Mouse (Mus musculus) neural tube, embryonic 10.5 days (tissue): ENCODE results near the gene Ddah2.
"Not testable (repeated sequence)": the region's sequence is repeated elsewhere in the genome, so short reads cannot be mapped to it uniquely, and the experiment has no call there.

Experiments used
- DNase-seq: peaks from one replicate; pipeline ENCODE4 v3.0.0-alpha.2; 2017; ENCODE audit warnings: low spot score; ENCODE audit errors: extremely low spot score

The Ddah2 gene

DNA sequence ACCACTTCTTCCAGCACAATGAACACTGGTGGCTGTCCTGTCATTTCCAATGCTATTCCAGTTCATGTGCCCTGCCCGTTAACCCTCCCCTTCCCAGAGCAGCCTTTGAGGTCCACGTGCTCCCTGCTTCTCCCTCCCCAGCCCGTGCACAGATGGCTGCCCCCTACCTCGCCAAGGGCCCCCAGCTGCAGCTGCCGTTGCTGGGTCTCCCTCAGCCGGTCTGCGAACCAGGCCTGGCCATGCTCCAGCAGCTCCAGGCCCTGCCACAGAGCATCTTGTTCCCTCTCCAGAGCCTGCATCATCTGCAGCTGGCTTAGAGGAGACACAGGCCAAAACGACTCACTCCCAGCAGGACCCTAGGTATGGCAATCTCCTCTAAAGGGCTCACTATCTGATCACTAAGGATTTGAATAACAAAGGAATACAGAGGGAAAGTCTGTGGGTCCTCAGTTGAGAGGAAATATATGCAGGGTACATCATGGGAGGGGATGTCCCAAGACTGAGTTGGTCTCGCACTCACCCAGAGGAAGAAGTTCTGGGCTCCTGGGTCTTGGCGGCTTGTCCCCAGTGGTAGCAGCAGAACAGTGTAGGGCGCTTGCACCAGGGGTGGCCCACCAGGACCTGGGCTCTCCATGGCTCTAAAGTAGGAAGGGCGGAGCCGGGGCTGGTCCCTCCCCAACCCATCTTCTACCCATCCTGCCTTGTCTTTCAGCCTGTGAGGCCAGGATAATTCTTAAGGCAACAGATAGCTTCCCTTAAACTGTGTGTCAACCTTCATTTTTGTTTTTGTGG lies 31.4 kb upstream of the Ddah2 start, which contains the start of gene Sapcd1:
Gene Sapcd1, minus strand, starts transcription at position 740 of the 792 bp plus-strand sequence.
- peak; percentile 40 for DNase-seq

DNA sequence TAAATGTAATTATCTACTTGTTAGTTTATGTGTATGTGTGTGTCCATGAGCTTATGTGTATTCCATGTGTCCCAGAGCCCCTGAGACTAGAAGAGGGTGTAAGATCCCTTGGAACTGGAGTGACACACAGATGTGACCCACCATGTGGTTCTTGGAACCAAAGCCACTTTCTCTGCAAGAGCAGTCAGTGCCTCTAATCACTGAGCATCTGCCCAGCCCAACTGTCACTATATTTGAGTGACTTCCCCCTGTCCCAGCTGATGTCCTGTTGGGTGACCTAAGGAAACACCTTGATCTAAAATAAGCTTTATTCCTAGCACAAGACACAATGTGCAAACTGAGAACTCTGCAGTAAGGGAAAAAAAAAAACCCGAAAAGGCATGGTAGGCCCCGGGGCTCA lies 30.5 kb upstream of the Ddah2 start:
- DNase-seq: no peak

DNA sequence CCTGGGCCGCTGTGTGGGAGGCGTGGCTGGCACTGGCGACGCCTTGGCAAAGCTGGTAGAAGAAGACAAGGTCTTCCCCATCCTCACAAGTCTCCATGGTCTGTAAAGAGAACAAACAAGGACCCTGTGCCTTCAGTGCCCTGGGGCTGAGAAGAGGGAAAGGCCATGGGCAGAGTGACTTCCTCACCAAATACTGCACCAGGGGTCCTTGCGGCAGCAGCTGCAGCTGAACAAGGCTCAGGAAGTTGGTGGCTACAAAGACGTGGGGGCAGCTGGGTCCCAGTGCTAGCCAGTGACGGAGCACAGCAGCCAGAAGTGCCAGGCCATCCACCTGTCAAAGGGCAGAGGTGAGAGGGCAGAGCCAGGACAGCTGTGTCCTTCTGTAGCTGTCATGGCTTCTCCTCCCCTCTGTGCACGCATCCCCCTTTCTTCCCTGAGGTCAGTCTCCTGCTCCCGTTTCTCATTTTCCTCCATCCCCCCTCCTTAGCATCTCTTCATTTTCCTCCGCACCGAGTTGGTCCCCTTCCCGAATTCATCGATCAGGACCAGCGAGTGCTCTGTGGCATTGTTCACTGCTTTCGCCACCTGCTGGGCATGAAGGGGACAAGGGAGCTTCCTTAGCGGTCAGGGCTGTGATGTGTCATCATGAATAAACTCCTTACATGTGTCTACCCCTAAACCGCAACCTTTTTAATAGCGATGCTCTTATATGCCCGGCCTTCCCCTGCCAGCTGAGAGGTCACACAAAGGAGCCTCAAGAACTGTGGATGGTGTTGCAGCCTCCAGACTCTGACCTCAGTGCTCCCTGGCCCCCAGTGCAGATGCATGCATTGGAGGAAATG lies 28.9 kb upstream of the Ddah2 start:
- peak; percentile 43 for DNase-seq

DNA sequence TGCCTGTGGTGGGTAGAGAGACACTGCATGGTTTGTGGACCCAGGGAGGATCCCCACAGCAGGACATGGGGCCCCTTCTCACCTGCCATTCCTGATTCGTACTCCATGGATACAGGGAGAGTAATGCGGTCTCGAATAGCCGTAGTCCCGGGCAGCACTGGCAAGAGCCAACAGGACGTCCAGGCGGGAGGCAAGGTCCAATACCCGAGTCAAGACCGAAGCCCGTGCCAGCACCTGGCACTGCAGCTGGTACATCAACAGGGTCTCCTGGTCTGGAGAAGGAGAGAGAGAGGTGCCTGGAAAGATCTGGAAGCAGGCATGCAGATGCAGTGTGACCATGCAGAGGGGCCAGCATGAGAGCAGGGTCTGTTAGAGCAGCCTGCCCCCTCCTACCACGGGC lies 27.6 kb upstream of the Ddah2 start:
- no peak for DNase-seq

DNA sequence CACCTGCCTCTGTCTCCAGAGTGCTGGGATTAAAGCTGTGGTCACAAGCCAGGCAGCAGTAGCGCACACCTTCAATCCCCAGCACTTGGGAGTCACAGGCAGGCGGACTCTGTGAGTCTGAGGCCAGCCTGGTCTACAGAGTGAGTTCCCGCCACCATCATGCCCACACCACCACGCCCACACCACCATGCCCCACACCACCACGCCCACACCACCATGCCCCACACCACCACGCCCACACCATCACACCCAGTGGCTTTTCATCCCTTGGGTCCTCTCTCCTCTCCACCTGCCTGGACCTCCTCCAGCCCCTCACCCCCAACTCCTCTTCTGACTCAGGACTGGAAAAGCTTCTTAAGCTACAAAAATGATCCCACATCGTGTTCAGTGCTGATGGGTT lies 27.0 kb upstream of the Ddah2 start:
- no peak for DNase-seq

DNA sequence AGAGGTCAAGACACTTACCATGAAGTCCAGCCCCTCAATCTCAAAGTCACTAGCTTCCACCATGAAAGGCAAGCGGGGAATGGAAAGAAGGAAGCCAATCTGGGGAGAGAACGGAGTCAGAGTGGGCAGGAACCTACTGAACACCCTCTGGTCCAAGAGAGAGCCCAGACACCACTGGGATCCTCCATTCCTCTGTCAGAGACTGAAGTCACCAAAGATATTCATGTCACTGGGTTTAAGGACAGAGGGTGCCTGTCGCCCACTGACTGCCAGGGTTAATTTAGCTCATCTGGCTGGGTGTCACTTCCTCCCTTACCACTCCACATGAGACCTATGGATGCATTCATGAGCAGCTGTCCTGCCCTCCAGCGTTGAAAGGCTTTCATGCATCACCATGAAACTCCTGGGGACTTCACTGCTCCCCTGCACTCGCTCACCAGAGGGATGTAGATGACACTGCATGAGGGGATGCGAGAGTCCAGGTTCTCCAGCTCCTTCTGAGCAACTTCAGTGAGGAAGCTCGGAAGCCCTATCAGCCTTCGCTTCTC lies 26.4 kb upstream of the Ddah2 start:
- DNase-seq: no peak

DNA sequence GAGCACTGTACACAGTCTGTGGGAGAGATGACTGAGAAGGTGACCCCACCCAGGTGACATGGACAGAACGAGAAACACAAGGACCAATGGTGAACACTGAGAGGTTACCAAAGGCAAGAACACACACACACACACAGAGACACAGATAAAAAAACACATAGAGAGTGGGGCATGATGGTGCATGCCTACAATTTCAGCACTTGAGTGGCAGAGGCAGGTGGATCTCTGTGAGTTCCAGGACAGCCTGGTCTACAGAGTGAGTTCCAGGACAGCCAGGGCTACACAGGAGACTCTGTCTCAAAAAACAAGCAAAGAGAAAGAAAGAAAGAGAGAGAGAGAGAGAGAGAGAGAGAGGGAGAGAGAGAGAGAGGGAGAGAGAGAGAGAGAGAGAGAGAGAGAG lies 25.1 kb upstream of the Ddah2 start:
- DNase-seq: not testable (repeated sequence)

DNA sequence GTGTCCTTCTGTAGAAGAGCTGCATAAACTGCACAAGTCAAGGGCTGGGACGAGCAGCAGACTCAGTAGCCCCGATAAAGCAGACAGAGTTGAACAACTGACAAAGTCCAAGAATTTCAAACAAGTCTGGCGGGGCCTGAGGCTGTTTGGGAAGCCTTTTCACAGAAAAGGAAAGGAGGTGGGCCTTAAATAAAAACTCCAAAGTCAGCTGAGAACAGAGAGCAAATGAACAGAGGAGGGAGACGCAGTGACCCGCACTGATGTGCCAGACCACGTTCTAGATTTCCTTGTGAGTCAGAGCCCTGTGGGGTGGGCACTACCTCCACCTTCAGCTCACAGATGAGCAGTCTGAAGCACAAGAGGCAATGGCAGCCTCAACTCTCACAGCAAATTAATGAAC lies 23.9 kb upstream of the Ddah2 start:
- no peak for DNase-seq

DNA sequence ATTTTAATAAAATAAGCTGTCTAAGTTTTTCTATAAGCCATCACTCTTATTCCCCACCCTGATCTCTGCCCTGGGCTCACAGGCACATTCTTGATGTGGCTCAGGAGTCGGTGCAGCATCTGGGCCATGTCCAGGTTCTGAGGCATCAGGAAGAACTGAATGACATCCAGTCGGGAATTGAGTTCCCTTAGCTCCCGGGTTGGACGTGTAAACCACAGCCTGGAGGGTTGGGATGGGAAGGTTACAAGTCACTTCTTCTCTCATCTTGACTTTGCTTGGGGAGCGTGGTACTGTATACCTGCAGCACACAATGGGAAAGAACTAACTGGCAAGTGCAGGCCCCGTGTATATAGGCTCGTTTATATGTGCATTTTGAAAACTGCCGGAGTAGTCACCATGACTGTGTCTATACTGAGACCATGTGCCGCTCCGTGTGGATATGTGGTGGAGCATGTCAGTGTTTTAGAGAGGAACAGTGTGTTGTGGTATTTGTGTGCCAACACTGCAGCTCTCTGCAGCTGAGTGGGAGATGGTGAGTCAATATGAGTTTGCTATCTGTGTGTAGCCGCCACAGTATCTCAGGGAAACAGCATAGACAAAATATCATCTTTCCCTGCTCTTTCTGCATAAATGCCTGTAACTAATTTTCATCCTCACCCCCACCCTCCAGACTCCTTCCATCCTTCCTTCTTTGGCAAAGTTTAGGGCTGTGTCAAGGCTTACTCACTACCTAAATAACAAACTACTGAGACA lies 19.5 kb upstream of the Ddah2 start:
- no peak for DNase-seq

DNA sequence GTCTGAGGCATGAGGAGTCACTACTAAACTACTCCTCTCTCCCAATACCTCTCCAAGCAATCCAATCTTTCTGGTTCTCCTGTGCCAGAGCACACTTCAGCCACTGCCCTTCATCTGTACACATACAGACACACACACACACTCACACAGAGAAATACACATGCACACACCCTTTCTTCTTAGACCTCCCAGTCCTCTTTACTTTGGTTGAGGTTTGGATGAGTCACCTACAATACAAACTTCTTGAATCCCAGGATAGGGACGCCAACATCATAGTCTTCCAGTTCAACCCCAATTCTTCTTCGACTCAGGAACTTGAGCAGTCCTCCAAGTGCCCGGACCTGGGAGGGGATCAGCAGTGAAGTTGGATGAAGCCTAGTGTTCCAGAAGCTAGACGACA lies 15.0 kb upstream of the Ddah2 start:
- DNase-seq: no peak

DNA sequence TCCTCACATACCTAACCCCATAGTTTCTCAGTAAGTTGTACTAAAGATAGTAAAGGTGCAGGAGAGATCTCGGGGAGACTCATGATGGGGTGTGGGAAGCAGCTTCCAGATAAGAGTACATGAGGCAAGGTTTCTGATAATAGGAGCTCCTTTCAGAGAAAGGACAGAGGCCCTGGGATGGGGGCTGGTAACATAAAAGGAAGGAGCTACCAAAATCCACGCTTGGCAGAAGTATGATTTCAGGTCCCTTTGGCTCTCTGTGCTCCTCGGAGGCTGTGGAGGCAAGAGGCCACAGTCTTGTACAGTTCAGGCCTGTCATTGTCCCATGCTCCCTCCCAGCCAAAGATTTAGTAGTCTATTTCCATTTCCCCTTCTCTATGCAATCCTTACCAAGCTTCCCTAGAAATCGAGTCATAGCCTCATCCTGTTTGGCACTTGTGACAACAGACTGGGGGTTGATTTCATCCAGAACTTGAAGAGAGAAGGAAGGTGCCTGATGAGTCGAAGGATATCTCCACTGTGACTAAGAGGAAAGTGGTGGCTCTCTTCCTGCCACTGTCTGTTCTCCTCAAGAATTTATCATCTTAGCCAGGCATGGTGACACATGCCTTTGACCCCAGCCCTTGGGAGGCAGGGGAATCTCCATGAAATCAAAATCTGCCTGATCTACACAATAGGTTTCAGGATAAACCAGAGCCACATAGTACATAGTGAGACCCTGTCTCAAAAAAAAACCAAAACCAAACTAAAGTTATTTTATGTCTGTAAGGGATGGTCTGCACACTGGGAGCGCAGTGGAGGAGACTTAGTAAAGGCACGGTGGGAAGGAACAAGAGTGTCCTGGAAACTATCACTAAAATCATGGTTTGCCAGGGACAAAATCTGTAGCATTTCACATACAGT lies 13.7 kb upstream of the Ddah2 start:
- DNase-seq: no peak

DNA sequence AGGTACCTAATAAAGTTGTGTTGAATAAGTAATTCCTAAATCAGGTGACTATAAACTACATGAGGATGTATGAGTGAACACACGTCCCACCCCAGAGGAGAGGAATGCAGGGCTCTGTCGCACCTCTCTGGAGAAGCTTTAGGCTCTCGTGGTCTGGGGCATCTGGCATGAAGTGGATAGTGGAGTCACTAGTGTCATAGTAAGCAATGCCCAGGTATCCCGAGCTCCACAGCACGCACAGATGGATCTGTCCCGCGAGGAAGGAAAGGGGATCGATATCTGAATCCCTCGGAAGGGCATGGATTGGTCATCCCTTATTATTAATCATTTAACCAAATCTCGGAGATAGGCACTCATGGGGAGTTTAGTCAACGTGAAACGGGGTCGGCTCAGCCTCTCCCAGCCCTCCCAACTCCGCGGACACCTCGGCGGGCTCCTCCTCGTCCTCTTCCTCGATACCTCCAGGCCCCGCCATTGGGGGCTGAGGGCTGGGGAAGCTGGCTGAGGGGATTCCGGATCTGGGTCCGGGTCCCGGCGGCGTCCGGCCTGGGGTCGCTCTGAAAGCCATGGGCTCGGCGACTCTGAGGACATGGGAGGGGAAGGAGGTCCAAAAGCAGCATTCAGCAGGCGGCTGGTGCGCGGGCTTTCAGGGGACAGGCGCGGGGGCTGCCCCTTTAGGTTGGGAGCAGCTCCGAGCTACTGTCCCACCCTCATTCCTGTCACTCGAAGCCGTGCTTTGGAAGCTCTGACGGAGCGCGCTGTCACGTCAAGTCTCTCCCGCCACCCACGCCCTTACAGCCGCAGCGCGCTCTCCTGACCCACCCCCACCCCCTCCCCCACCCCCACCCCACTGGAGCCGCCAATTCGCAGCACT lies 12.8 kb upstream of the Ddah2 start:
- peak; percentile 42 for DNase-seq

DNA sequence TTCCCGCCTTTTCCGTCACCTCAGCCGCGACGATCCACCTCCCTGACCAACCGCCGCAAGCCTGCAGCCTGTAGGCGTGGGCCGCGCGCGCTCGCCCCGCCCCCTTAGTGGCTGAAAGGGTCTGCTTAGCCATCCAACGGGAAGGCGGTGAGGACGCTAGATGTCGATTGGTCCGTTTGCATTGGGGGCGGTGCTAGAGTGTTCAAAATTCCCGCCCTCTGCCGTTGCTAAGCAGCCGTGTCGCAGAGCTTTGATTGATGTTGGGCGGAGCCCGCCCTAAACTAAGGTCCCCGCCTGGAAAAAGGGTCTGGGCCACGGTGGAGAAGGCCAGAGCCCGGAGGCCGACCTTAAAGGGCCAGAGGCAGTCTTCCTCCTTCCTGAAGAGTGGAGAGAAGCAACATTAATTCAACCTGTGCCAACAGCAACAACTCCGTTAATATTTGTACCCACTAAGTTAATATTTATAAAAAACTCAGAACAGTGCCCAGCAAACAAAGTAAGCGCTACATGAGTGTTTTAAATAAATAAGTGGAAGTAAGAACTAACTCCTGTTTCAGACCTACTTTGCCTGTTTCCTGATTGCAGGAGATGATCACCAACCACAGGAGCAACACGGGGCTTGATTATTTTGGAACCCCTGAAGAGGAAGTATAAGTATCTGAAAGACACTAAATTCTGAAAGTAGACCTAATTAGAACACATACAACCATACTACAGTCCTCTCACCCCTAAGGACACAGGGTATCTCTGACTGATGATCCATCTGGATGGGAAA lies 12.0 kb upstream of the Ddah2 start, which contains the start of gene Msh5:
Gene Msh5, minus strand, starts transcription at position 65 of the 775 bp plus-strand sequence.
- peak; percentile 99 for DNase-seq

DNA sequence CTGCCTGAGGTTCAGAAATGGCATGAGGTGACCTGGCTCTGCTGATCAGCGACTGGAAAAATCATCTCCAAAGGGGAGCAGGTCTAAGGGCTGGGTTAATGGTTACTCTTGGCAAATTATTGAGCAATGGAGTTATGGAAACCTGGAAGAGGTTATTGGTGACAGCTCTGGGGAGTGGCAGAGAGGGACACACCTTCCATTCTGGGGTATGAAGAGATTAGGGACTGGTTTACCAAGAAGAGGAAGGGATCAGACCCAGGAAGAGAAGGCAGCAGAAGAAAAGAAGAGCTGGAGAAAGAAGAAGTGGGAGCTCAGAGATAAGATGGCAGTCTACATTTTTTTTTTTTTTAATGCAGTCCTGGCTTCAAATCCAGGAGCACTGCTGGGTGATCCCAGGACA lies 11.1 kb upstream of the Ddah2 start:
- no peak for DNase-seq

DNA sequence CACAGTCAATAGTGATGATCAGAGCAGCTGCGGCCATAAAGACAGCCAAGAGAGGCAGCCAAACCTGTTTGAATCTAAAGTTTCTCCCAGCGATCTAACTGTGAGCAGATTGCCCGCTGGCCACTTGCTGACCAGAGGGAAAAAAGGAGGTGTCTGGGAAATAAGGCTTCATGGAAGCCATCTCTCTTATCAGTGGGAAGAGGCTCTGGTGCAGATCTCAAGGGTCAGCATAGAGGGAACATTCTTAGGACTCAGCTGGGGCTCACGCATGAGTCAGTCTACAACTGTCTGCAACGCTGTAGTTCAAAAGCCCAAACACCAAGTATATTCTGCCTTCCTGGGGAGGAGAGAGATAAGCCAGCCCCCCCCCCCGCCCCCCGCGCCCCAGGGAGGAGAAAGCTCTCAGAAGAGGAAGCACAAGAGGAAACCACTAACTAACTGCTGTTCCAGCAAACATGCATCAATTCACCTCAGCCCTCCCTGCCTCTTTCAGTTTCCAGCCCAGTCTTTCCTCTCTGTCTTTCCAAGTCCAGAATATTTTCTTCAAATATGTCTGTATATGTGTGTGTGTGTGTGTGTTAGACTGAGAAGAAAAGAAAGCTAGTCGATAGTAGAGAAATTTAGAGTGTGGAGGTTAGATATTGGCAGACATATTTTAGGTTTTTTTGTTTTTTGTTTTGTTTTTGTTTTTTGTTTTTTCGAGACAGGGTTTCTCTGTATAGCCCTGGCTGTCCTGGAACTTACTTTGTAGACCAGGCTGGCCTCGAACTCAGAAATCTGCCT lies 10.5 kb upstream of the Ddah2 start:
- no peak for DNase-seq

DNA sequence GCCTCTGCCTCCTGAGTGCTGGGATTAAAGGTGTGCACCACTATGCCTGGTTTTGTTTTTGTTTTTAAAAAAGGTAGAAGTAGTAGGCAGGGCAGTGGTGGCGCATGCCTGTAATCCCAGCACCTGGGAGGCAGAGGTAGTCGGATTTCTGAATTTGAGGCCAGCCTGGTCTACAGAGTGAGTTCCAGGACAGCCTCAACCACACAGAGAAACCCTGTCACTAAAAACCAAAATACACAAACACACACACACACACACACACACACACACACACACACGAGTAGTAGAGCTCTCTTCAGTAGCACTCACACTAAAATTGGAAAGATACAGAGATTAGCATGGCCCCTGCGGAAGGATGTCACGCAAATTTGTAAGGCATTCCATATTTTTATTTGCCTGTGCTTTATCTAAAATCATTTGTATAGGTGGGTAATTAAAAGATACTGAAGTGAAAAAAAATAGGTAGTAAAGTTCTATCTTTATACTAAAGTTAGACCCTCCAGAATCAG lies 9.8 kb upstream of the Ddah2 start:
- no peak for DNase-seq

DNA sequence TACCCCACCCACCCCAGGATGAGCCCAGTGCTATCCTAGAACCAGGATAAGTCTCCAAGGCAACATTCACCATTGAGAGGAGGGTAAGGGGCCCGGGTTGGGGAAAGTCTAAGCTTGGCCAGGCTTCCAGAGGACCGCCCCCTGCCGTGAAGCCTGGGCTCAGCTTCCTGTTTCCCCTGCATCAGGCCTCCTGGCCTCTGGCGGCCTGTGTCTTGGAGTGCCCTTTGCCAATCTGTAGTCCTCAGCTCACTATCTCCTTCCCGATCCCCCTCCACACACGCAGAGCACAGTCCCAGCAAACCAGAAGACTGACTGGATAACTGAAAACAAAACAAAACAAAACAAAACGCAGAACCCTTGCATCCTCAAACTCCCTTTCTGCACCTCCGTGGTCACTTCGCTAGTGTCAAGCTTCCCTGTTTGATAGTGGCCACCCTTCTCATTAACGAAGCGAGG lies 9.2 kb upstream of the Ddah2 start, which contains the start of gene Clic1:
Gene Clic1, plus strand, starts transcription at position 406 of the 456 bp plus-strand sequence.
- peak; percentile 79 for DNase-seq
